Mouse (Mus musculus) kidney, adult 2 months (tissue): ENCODE data around the gene Ube2g2.

Source experiments
- CTCF ChIP-seq: fragments of 200-500 bp; conservative IDR thresholded peaks from 2 replicates; pipeline ENCODE4 v1.5.1; 2011; ENCODE audit warnings: low read depth, mild to moderate bottlenecking, control low read depth, low read length, moderate library complexity, mixed read lengths; ENCODE audit not compliant: insufficient read depth, insufficient read length
- POLR2A ChIP-seq: fragments of 200-500 bp; IDR thresholded peaks from one replicate; pipeline ENCODE4 v1.6.1; 2011; ENCODE audit warnings: low read depth, low read length, control low read depth

DNA sequence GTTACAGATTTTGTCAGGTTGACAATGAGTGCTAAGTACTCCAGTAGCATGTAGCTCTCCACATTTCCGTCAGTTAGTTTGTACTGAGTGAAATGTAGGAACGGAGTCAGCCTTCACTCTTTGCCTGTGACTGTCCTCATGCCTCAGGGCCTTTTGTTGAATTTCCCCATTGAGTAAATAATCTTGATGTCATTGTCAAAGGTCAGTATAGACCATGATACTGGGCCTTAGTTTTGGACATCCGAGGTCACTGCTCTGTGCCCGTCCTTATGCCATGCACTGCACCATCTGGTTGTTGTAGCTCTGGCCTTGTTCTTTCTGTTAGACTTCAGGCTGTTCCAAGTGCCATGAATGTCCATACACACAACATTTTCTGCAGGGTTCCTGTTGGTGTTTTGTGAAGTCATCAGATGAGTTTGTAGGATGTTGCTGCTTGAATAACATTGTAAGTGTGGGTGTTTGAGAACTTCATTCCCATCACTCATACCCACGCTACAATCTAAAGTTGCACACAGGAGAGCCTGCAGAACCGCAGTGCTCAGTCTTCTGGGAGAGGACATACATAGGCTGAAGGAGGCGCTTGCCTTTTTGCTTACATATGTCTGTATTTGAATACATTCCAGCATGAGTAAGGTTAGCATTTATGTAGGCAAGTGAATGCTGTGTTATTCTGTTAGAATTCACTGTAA is 14.3 kb downstream of the Ube2g2 start:
- TF ChIP-seq POLR2A = no peak
- no peak for TF ChIP-seq CTCF
